Mouse (Mus musculus) megakaryocyte, embryonic 14.5 days (primary cell): Measurements from ENCODE around the gene Hrasls5.

Source experiments
- FLI1 ChIP-seq: IDR thresholded peaks from 2 replicates; pipeline ENCODE4 v1.6.1; 2012; ENCODE audit warnings: low read length, inconsistent platforms, mixed read lengths
- GATA1 ChIP-seq: IDR thresholded peaks from 3 replicates; pipeline ENCODE4 v1.6.1; 2012; ENCODE audit warnings: mixed read lengths, low read length, inconsistent platforms, borderline replicate concordance

DNA sequence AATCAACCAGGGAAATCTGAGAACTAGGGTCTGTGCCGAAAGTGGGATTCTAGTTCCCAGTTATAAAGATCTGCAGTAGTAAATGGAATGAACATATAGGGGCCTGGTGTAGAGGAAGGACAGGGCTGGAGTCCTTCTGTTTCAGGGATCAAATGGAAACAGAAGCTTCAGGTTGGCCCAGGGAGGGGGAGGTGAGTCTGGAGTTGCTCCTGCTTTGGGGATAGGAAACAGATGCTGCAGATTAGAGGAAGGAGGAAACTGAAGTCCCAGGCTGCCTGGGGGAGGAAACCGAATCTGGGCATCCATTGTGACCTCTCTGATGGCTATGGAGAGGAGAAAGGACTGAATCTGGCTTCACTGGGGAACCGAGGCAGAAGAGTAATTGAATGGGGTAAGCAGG is 44.0 kb upstream of the Hrasls5 start:
- TF ChIP-seq GATA1 (no peak), FLI1 (no peak)
